Mouse (Mus musculus) cerebellum, postnatal 10 days (tissue): Measurements from ENCODE around the gene Slc5a4a.

ENCODE experiments used
- DNase-seq, 2 experiments: peaks; one replicate each; pipeline ENCODE4 v3.0.0; 2021; ENCODE audit warnings: mixed read lengths in 2 of 2

Slc5a4a gene

DNA sequence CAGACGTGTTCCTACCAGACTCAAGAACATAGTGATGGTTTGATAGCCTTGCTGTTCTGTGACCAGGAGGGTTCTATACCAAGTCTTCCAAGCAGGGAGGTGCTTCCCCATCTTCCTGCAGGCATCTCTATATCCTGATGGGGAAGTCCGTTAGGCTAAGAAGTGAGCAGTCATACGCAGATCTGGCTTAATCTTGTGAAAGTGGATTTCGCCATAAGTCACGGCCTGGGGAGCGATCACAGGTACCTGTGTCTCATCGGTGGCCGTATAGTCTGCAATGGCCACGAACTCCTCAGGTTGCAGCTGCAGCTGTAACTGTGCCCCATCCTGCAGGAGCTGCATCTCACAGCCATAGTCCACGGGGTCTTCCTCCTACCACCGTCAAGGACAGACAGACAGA lies 78.7 kb downstream of the Slc5a4a start:
- DNase-seq = no peak

DNA sequence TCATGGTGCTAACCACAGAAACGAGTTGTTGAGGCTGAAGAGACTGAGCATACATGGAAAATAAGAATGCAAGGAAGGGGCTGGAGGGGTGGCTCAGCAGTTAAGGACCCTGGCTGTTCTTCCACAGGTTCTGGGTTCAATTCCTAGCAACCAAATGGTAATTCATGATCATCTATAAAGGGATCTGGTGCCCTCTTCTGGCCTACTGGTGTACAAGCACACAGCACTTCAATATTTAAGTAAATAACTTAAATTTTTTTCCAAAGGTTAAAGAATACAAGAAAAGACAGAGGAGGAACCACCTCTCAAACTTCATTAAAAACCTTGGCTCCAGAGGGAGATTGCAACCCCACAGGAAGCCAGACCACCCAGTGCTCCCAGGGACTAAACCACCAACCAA lies 82.4 kb downstream of the Slc5a4a start:
- DNase-seq = no peak

DNA sequence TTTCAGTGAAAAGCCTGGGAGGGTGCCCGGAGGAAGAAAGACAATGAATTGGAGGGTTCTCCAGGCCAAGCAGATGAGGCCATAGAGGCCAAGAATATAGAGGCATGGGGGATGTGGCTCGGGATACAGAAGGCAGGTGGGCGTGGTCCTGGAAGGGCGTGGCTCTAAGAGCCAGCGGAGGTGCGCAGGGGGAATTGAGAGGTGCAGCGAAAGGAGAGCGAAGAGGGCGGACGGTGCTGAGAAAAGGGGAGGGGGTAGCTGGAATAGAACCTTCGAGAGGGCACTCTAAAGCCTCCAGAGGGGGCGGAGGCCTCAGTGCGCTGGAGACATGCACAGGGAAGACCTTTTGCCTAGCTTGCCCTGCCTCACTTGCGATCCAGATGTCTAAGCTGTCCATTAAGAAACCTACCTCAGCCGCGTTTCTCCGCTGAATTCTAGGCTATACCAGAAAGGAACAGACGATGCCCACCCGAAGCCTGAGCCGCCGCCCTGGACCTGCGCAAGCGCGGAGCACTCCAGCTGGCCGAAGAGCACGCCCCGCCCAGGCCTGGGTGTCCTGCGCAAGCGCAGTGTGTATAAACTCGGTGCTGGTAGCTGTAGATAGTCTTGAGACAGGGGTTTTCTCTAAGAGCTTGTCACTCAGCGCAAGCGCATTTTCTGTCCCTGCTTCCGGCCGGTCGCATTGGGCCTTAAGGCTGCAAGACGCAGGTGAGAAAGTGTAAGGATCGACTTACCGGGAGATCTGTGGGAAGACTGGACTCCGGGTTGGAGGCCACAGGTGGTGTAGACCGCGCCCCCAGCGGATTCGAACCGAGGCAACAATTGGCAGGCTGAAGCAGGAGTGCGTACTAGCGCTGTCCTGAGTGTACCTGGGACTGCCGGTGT lies 90.3 kb downstream of the Slc5a4a start, which contains the start of gene Prmt2:
Gene Prmt2, minus strand, starts transcription at position 525 of the 885 bp plus-strand sequence.
- peak; percentile 93 to 96 for DNase-seq
